Mouse (Mus musculus) ovary, adult 2 months (tissue): ENCODE measurements around the gene Aass. TPM values are rescaled to one million over a fixed set of nuclear protein-coding genes. Genes with fewer than 3 reads are reported as not detected.

Experiments
- polyA plus RNA-seq: library from polyadenylated mRNA; depleted of rRNA; stranded (reverse); fragments of >200 nt; gene quantifications from 2 replicates; pipeline ENCODE4 v1.2.3, GENCODE M21; 2012; rRNA removed

Aass gene
- polyA plus RNA-seq = 1.0 and 1.3 TPM in 2 replicates

DNA sequence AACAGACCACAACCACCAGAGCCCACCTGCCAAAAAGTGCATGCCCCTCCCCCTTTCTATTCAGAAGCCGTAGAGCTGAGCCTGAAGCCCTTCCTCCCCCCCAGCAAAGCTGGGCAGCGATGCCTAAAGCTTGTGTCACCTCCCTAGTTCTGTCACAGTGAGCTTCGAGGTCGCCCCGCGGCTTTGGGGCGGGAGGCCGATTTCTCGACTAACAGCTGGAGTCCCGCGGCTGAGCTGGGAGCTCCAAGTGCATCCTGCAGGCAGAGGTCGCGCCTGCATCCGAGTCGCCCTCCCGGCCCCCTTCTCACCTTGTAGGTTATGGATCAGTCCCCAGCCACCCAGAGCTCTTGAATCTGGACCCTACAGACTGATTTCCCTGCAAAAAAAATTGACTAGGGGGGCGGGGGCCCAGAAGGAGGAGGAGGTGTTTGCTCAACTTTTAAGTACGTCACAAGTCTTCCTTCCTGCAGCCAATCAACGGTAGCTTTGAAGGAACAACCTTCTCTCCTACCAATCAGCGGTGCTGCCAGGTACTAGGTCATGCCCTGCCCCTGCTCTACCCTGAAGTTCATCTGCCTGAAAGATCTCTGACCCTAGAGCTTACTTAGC lies at the start of gene Aass:
Gene Aass (minus strand): TSS at position 414 of the 609 bp plus-strand sequence.

Other genes starting within 250 kb of the Aass start
- gene Fezf1, start 115.4 kb upstream of the Aass start, polyA plus RNA-seq = not detected in 2 replicates